9 mouse cellular contexts compared by ENCODE assay signal in the genomic region with DNA sequence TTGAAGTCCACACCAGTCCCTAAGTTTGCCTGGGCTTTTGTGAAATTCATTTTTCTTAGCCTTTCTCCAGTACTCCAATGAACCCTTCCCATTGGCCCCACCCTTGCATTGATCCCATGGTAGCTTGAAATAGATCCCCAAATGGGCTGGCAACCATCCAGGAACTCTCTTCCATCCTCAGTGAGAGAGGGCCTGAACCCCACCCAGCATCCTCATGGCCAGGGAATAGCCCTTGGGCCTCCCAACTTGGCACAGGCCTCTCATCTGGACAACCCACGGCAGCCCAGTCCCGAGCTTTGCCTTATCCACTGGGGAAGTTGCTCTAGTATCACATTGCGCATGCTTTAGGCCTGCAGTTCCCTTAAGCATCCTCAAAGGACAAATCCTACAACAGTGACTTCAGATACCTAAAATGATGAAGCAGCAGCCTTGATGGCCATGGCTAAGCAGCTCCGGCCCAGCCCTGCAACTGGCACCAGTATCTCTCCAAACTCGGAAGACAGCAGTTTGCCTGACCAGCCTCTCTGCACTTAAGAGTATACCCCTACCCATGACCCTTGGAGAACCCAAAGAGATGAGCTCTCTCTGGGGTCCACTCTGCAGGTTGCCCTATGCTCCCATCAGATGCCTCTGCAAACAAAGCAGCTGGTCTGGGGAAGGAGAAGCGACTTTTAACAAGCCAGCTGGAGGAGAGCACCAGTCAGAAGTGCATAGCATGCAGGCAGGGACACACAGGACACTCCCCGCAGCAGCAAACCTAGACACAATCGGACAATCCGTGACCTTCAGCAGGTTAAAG. TPM values are rescaled to one million over a fixed set of nuclear protein-coding genes. Genes with fewer than 3 reads are reported as not detected.
A peak's percentile ranks its signal among the peaks of the same experiment; 100 is the strongest.
DNase-seq lines count a peak whose midpoint lies in the region; ATAC-seq lines count a peak whose summit lies in the region.
"Had no signal": no experiment of that assay in that cellular context is flagged by ENCODE, and none has a peak within 500 bp of the region (broad histone marks: within the 10 kb centered on the region; RNA-seq: fewer than 3 reads in every experiment).

No protein-coding gene starts in this region.

- 63% methylated on average over 9 of the region's 9 CpGs for WGBS in kidney, embryonic 16.5 days
- WGBS in neural tube, embryonic 13.5 days: 75% methylated on average over 9 of the region's 9 CpGs

- peak overlapping the region; percentile 46 for H3K4me3 ChIP-seq in kidney, embryonic 16.5 days (ENCODE audit: low read length)
- peak overlapping the region; percentile 20 for H3K4me3 ChIP-seq in neural tube, embryonic 13.5 days
- H3K4me3 ChIP-seq: liver, embryonic 15.5 days had no signal

- H3K36me3 ChIP-seq in kidney, embryonic 16.5 days (ENCODE audit: insufficient read depth, low read length): no peaks in the 10 kb centered on the region
- no peaks in the 10 kb centered on the region for H3K36me3 ChIP-seq in neural tube, embryonic 13.5 days
- H3K36me3 ChIP-seq: liver, embryonic 15.5 days had no signal

- no peak for DNase-seq in kidney, postnatal 36 days
- peak; percentile 79 for DNase-seq in gastrocnemius, adult 18-20 months (ENCODE audit: low spot score)
- peak; percentile 29 for DNase-seq in heart, postnatal 4 days
- no peak for DNase-seq in embryo, embryonic 9.5 days (ENCODE audit: extremely low spot score)
- no peak for DNase-seq in layer of hippocampus, adult 9-10 months (ENCODE audit: low spot score)
- no peak for DNase-seq in adrenal gland, postnatal 14 days

- no peaks in the 10 kb centered on the region for H3K9me3 ChIP-seq in kidney, embryonic 16.5 days (ENCODE audit: low read length)
- H3K9me3 ChIP-seq in neural tube, embryonic 13.5 days: no peaks in the 10 kb centered on the region
- H3K9me3 ChIP-seq: liver, embryonic 15.5 days had no signal

- H3K4me1 ChIP-seq in kidney, embryonic 16.5 days (ENCODE audit: insufficient read depth, low read length): peaks cover 3% of the 10 kb centered on the region; the same call in 1 of the 2 replicates
- no peaks in the 10 kb centered on the region for H3K4me1 ChIP-seq in neural tube, embryonic 13.5 days (replicated peaks)
- H3K4me1 ChIP-seq: liver, embryonic 15.5 days had no signal

- no peaks in the 10 kb centered on the region for H3K27me3 ChIP-seq in kidney, embryonic 16.5 days (ENCODE audit: insufficient read depth, low read length)
- H3K27me3 ChIP-seq in neural tube, embryonic 13.5 days: no peaks in the 10 kb centered on the region; the same call in 1 of the 2 replicates
- H3K27me3 ChIP-seq: liver, embryonic 15.5 days had no signal

- H3K4me2 ChIP-seq in kidney, embryonic 16.5 days (replicated peaks; ENCODE audit: low read depth, low read length): peak overlapping the region; percentile 51
- peak overlapping the region; percentile 35 for H3K4me2 ChIP-seq in neural tube, embryonic 13.5 days
- H3K4me2 ChIP-seq: liver, embryonic 15.5 days had no signal

- peak overlapping the region; percentile 58 for H3K9ac ChIP-seq in kidney, embryonic 16.5 days (replicated peaks; ENCODE audit: low read length)
- no peak overlapping the region; the same call in 1 of the 2 replicates for H3K9ac ChIP-seq in neural tube, embryonic 13.5 days
- H3K9ac ChIP-seq: liver, embryonic 15.5 days had no signal

- H3K27ac ChIP-seq in kidney, embryonic 16.5 days (ENCODE audit: low read length): peak overlapping the region; percentile 61; the same call in 1 of the 2 replicates
- H3K27ac ChIP-seq in neural tube, embryonic 13.5 days (replicated peaks): no peak overlapping the region; the same call in 1 of the 2 replicates
- H3K27ac ChIP-seq: liver, embryonic 15.5 days had no signal

- no peak for ATAC-seq in kidney, embryonic 16.5 days (ENCODE audit: low FRiP score, low TSS enrichment)
- ATAC-seq in neural tube, embryonic 13.5 days (ENCODE audit: low read depth): no peak

RNA-seq across cellular contexts. Expression of a gene that starts 0.8 kb away (rescaled TPM):
- 34.6 and 43.1 TPM in 2 replicates for polyA plus RNA-seq in kidney, embryonic 16.5 days (2015; fragmentation: Nextera tagmentation; extraction: Ambion mirVana)
- 10 to 100 TPM; 24.8 to 30.5 TPM for total RNA-seq in gastrocnemius, adult 18-20 months (2021)
- 100 to 1,000 TPM; 103 to 109 TPM for total RNA-seq in heart, postnatal 4 days (2021)
- polyA plus RNA-seq in neural tube, embryonic 13.5 days (2015; fragmentation: Nextera tagmentation; extraction: Ambion mirVana): 11.5 and 19.4 TPM in 2 replicates
- 70.2 and 82.4 TPM in 2 replicates for total RNA-seq in adrenal gland, postnatal 14 days (2021)

Comparison
In these comparisons a context has a peak if more than half of its experiments do, and no peak if none do; other contexts are left out.
1. DNase-seq: peak in gastrocnemius, adult 18-20 months (single experiment) and heart, postnatal 4 days (single experiment); none in kidney, postnatal 36 days (0 of 2), embryo, embryonic 9.5 days (single experiment), layer of hippocampus, adult 9-10 months (single experiment) and adrenal gland, postnatal 14 days (single experiment).